Comparison of ENCODE assay signal across 15 mouse cellular contexts in the genomic region with DNA sequence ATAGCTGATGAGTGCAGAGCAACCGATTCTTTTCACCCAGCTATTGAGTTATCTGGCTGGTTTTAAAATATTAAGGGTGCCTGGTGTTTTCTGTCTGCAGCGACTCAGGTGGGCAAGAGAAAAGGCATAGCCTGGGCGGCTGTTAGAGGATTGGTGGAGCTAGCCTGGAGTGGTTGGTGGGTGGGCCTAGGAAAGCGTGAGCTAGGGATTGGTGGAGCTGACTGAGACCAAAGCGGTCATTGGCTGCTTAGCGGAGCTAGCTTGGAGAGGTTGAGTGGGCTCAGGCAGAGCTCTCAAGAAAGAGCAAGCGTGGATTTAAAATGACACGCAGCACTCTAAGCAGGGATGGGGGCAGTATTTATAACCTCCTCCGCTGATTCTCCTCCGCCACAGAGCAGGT.
DNase-seq lines count a peak whose midpoint lies in the region; ATAC-seq and TF ChIP-seq lines count a peak whose summit lies in the region.
"Had no signal": no experiment of that assay in that cellular context is flagged by ENCODE, and none has a peak within 500 bp of the region (broad histone marks: within the 10 kb centered on the region; RNA-seq: fewer than 3 reads in every experiment).

No protein-coding gene starts in this region.

- no peak overlapping the region for H3K4me2 ChIP-seq in stomach, postnatal 0 days (replicated peaks; ENCODE audit: low read depth)
- H3K4me2 ChIP-seq: liver, embryonic 12.5 days; stomach, embryonic 15.5 days had no signal

- no peak for TF ChIP-seq POLR2A in ES-Bruce4 (IDR thresholded peaks at IDR 0.05; ENCODE audit: insufficient read depth, low read length)
- no peak for TF ChIP-seq POLR2A in lung, adult 2 months (IDR thresholded peaks at IDR 0.05; ENCODE audit: borderline replicate concordance, extremely low read depth, low read depth, low read length)

- peak overlapping the region; percentile 61 for H3K4me3 ChIP-seq in ES-Bruce4 (ENCODE audit: low read depth, low read length)
- H3K4me3 ChIP-seq in lung, adult 2 months (replicated peaks; ENCODE audit: extremely low read depth, low read depth, low read length), result peak overlapping the region; percentile 14
- no peak overlapping the region for H3K4me3 ChIP-seq in stomach, postnatal 0 days (ENCODE audit: low read depth, low read length)
- H3K4me3 ChIP-seq: liver, embryonic 12.5 days; myocyte; stomach, embryonic 15.5 days had no signal

- no peak for TF ChIP-seq CTCF in ES-Bruce4 (IDR thresholded peaks at IDR 0.05; ENCODE audit: low read depth, low read length)
- no peak for TF ChIP-seq CTCF in lung, adult 2 months (IDR thresholded peaks at IDR 0.05; ENCODE audit: insufficient read depth, low read length)
- TF ChIP-seq CTCF in stomach, postnatal 0 days (IDR thresholded peaks at IDR 0.05; ENCODE audit: low read depth), result no peak

- H3K4me1 ChIP-seq in ES-Bruce4 (ENCODE audit: control insufficient read depth, insufficient read depth, low read length), result peaks cover 6% of the 10 kb centered on the region
- H3K4me1 ChIP-seq in lung, adult 2 months (ENCODE audit: control insufficient read depth, insufficient read depth, low read length), result no peaks in the 10 kb centered on the region
- H3K4me1 ChIP-seq in stomach, postnatal 0 days (replicated peaks; ENCODE audit: control insufficient read depth, insufficient read depth), result no peaks in the 10 kb centered on the region
- H3K4me1 ChIP-seq: liver, embryonic 12.5 days; stomach, embryonic 15.5 days had no signal

- WGBS in lung, adult 2 months, result 76% methylated on average over 10 of the region's 10 CpGs
- WGBS in stomach, postnatal 0 days, result 86% methylated on average over 10 of the region's 10 CpGs

- ATAC-seq in stomach, postnatal 0 days (ENCODE audit: low FRiP score, low TSS enrichment), result no peak
- ATAC-seq in activated CD4-positive, CD25-positive, alpha-beta regulatory T cell, adult 4 months, result no peak
- ATAC-seq: liver, embryonic 12.5 days; Patski had no signal

- no peak for TF ChIP-seq EP300 in ES-Bruce4 (IDR thresholded peaks at IDR 0.05; ENCODE audit: insufficient read depth, low read depth, low read length)
- TF ChIP-seq EP300 in stomach, postnatal 0 days (optimal IDR thresholded peaks at IDR 0.05), result no peak

- H3K27me3 ChIP-seq in ES-Bruce4 (ENCODE audit: control insufficient read depth, insufficient read depth, low read length, poor library complexity, severe bottlenecking), result no peaks in the 10 kb centered on the region
- no peaks in the 10 kb centered on the region for H3K27me3 ChIP-seq in stomach, postnatal 0 days (ENCODE audit: control insufficient read depth, insufficient read depth, low read length)
- H3K27me3 ChIP-seq: liver, embryonic 12.5 days; Patski; stomach, embryonic 15.5 days had no signal

- no peak overlapping the region for H3K27ac ChIP-seq in ES-Bruce4 (ENCODE audit: insufficient read depth, low read length)
- H3K27ac ChIP-seq in stomach, postnatal 0 days (replicated peaks), result no peak overlapping the region
- H3K27ac ChIP-seq: liver, embryonic 12.5 days; stomach, embryonic 15.5 days had no signal

- no peaks in the 10 kb centered on the region for H3K36me3 ChIP-seq in ES-Bruce4 (ENCODE audit: control insufficient read depth, insufficient read depth, low read length, poor library complexity, severe bottlenecking)
- H3K36me3 ChIP-seq in stomach, postnatal 0 days (ENCODE audit: control insufficient read depth, insufficient read depth, low read length), result no peaks in the 10 kb centered on the region
- H3K36me3 ChIP-seq: liver, embryonic 12.5 days; stomach, embryonic 15.5 days had no signal

- DNase-seq in frontal cortex, postnatal 36 days (ENCODE audit: low spot score in 2 of 2), result peak; percentile 20 to 33
- DNase-seq in frontal cortex, postnatal 25 days (ENCODE audit: low spot score in 2 of 2), result no peak
- peak; percentile 13 for DNase-seq in heart, adult 8-10 months (ENCODE audit: low spot score)
- peak; percentile 51 for DNase-seq in lung, adult 2 months
- no peak for DNase-seq in stomach, postnatal 0 days (ENCODE audit: low spot score)
- no peak for DNase-seq in layer of hippocampus, postnatal 14 days (ENCODE audit: low spot score in 2 of 2)
- DNase-seq: embryo, embryonic 11 days; gastrocnemius, postnatal 10 days; layer of hippocampus, adult 9-11 months had no signal

- H3K9me3 ChIP-seq in ES-Bruce4 (replicated peaks; ENCODE audit: control insufficient read depth, insufficient read depth, low read length, poor library complexity, severe bottlenecking), result no peaks in the 10 kb centered on the region
- H3K9me3 ChIP-seq in stomach, postnatal 0 days (ENCODE audit: control insufficient read depth, low read length), result no peaks in the 10 kb centered on the region
- H3K9me3 ChIP-seq: liver, embryonic 12.5 days; stomach, embryonic 15.5 days had no signal

- no peak overlapping the region for H3K9ac ChIP-seq in ES-Bruce4 (ENCODE audit: low read depth, poor library complexity, severe bottlenecking)
- H3K9ac ChIP-seq in stomach, postnatal 0 days (ENCODE audit: low read length), result no peak overlapping the region
- H3K9ac ChIP-seq: liver, embryonic 12.5 days; stomach, embryonic 15.5 days had no signal

Comparison
In these comparisons a context has a peak if more than half of its experiments do, and no peak if none do; other contexts are left out.
1. DNase-seq: peak in frontal cortex, postnatal 36 days (2 of 2), heart, adult 8-10 months (single experiment) and lung, adult 2 months (single experiment); none in frontal cortex, postnatal 25 days (0 of 2), stomach, postnatal 0 days (single experiment) and layer of hippocampus, postnatal 14 days (0 of 2).